Mouse (Mus musculus): ENCODE measurements around the gene Rab14. TPM values are rescaled to one million over a fixed set of nuclear protein-coding genes. Genes with fewer than 3 reads are reported as not detected.

Rab14 gene
- polyA plus RNA-seq, 1 experiment: 166 TPM

GRCm38 (mm10) chr2:35161846-35162488 is 39.0 kb downstream of the Rab14 start:
- Histone ChIP-seq H3K27ac (ENCODE audit: insufficient read depth, low read length) (no peak overlapping the region), H3K4me1 (ENCODE audit: control insufficient read depth, insufficient read depth, low read length) (no peaks in the 10 kb centered on the region)
- no peak for TF ChIP-seq CTCF (IDR thresholded peaks at IDR 0.05; ENCODE audit: extremely low read depth, insufficient read depth, low read length)
- TF ChIP-seq POLR2A (IDR thresholded peaks at IDR 0.05; ENCODE audit: extremely low read depth, insufficient read depth, low read length): no peak

GRCm38 (mm10) chr2:35160206-35160605 is 40.7 kb downstream of the Rab14 start:
- no peaks in the 10 kb centered on the region for H3K4me1 ChIP-seq (ENCODE audit: control insufficient read depth, insufficient read depth, low read length)
- H3K4me3 ChIP-seq (ENCODE audit: insufficient read depth, low read length): no peak overlapping the region
- no peak overlapping the region for H3K27ac ChIP-seq (ENCODE audit: insufficient read depth, low read length)
- no peak for TF ChIP-seq POLR2A (IDR thresholded peaks at IDR 0.05; ENCODE audit: extremely low read depth, insufficient read depth, low read length)
- no peak for TF ChIP-seq CTCF (IDR thresholded peaks at IDR 0.05; ENCODE audit: extremely low read depth, insufficient read depth, low read length)

More at GRCm38 (mm10) chr2:35161846-35162488, 39.0 kb downstream of the Rab14 start:
- H3K4me3 ChIP-seq (ENCODE audit: insufficient read depth, low read length): no peak overlapping the region

- no peaks in the 10 kb centered on the region for H3K4me1 ChIP-seq (ENCODE audit: control insufficient read depth, insufficient read depth, low read length)
- no peak overlapping the region for H3K27ac ChIP-seq (ENCODE audit: insufficient read depth, low read length)
- no peak overlapping the region for H3K4me3 ChIP-seq (ENCODE audit: insufficient read depth, low read length)
- TF ChIP-seq CTCF (IDR thresholded peaks at IDR 0.05; ENCODE audit: extremely low read depth, insufficient read depth, low read length) (no peak), POLR2A (IDR thresholded peaks at IDR 0.05; ENCODE audit: extremely low read depth, insufficient read depth, low read length) (no peak)
These were observed 42.6 kb downstream of the Rab14 start for GRCm38 (mm10) chr2:35158358-35158757.

- H3K4me3 ChIP-seq (ENCODE audit: insufficient read depth, low read length): no peak overlapping the region
- TF ChIP-seq POLR2A (IDR thresholded peaks at IDR 0.05; ENCODE audit: extremely low read depth, insufficient read depth, low read length) (no peak), CTCF (IDR thresholded peaks at IDR 0.05; ENCODE audit: extremely low read depth, insufficient read depth, low read length) (no peak)
- H3K27ac ChIP-seq (ENCODE audit: insufficient read depth, low read length): no peak overlapping the region
- no peaks in the 10 kb centered on the region for H3K4me1 ChIP-seq (ENCODE audit: control insufficient read depth, insufficient read depth, low read length)
These were observed 43.1 kb downstream of the Rab14 start for GRCm38 (mm10) chr2:35157836-35158235.

GRCm38 (mm10) chr2:35156985-35157384 is 43.9 kb downstream of the Rab14 start:
- Histone ChIP-seq H3K4me1 (ENCODE audit: control insufficient read depth, insufficient read depth, low read length) (no peaks in the 10 kb centered on the region), H3K4me3 (ENCODE audit: insufficient read depth, low read length) (no peak overlapping the region), H3K27ac (ENCODE audit: insufficient read depth, low read length) (no peak overlapping the region)
- no peak for TF ChIP-seq POLR2A (IDR thresholded peaks at IDR 0.05; ENCODE audit: extremely low read depth, insufficient read depth, low read length)
- no peak for TF ChIP-seq CTCF (IDR thresholded peaks at IDR 0.05; ENCODE audit: extremely low read depth, insufficient read depth, low read length)

GRCm38 (mm10) chr2:35153844-35154554 is 46.9 kb downstream of the Rab14 start:
- TF ChIP-seq POLR2A (IDR thresholded peaks at IDR 0.05; ENCODE audit: extremely low read depth, insufficient read depth, low read length) (no peak), CTCF (IDR thresholded peaks at IDR 0.05; ENCODE audit: extremely low read depth, insufficient read depth, low read length) (no peak)

GRCm38 (mm10) chr2:35153179-35153578 is 47.7 kb downstream of the Rab14 start:
- H3K4me3 ChIP-seq (ENCODE audit: insufficient read depth, low read length): no peak overlapping the region
- H3K4me1 ChIP-seq (ENCODE audit: control insufficient read depth, insufficient read depth, low read length): no peaks in the 10 kb centered on the region
- TF ChIP-seq CTCF (IDR thresholded peaks at IDR 0.05; ENCODE audit: extremely low read depth, insufficient read depth, low read length) (no peak), POLR2A (IDR thresholded peaks at IDR 0.05; ENCODE audit: extremely low read depth, insufficient read depth, low read length) (no peak)
- H3K27ac ChIP-seq (ENCODE audit: insufficient read depth, low read length): no peak overlapping the region

More at GRCm38 (mm10) chr2:35153844-35154554, 46.9 kb downstream of the Rab14 start:
- H3K4me3 ChIP-seq (ENCODE audit: insufficient read depth, low read length): no peak overlapping the region
- no peaks in the 10 kb centered on the region for H3K4me1 ChIP-seq (ENCODE audit: control insufficient read depth, insufficient read depth, low read length)
- H3K27ac ChIP-seq (ENCODE audit: insufficient read depth, low read length): no peak overlapping the region

GRCm38 (mm10) chr2:35151303-35151882 is 49.5 kb downstream of the Rab14 start:
- Histone ChIP-seq H3K27ac (ENCODE audit: insufficient read depth, low read length) (no peak overlapping the region), H3K4me3 (ENCODE audit: insufficient read depth, low read length) (no peak overlapping the region), H3K4me1 (ENCODE audit: control insufficient read depth, insufficient read depth, low read length) (no peaks in the 10 kb centered on the region)
- TF ChIP-seq POLR2A (IDR thresholded peaks at IDR 0.05; ENCODE audit: extremely low read depth, insufficient read depth, low read length): no peak
- TF ChIP-seq CTCF (IDR thresholded peaks at IDR 0.05; ENCODE audit: extremely low read depth, insufficient read depth, low read length): no peak

- H3K4me3 ChIP-seq (ENCODE audit: insufficient read depth, low read length): no peak overlapping the region
- TF ChIP-seq POLR2A (IDR thresholded peaks at IDR 0.05; ENCODE audit: extremely low read depth, insufficient read depth, low read length) (no peak), CTCF (IDR thresholded peaks at IDR 0.05; ENCODE audit: extremely low read depth, insufficient read depth, low read length) (no peak)
- no peak overlapping the region for H3K27ac ChIP-seq (ENCODE audit: insufficient read depth, low read length)
- H3K4me1 ChIP-seq (ENCODE audit: control insufficient read depth, insufficient read depth, low read length): no peaks in the 10 kb centered on the region
These were observed 52.1 kb downstream of the Rab14 start for GRCm38 (mm10) chr2:35148806-35149205.
